Mouse (Mus musculus) heart, embryonic 16.5 days (tissue): ENCODE data around the gene Hoxd9. TPM values are rescaled to one million over a fixed set of nuclear protein-coding genes. Genes with fewer than 3 reads are reported as not detected.
A peak's percentile ranks its signal among the peaks of the same experiment; 100 is the strongest.

ENCODE experiments used
- ATAC-seq: fragments of 200-750 bp; cut with Nextera tagmentation; replicated peaks from 2 replicates; pipeline ENCODE4 v1.8.0; 2017; ENCODE audit warnings: moderate number of reproducible peaks; ENCODE audit not compliant: insufficient read depth, low FRiP score; ENCODE audit errors: extremely low read depth
- H3K27ac ChIP-seq: fragments of 300-500 bp; sonication (generic); 2 replicates; pipeline ENCODE4 v1.5.1; 2014; ENCODE audit warnings: mild to moderate bottlenecking, low read length, control low read depth, moderate library complexity
- H3K27me3 ChIP-seq: fragments of 300-500 bp; sonication (generic); 2 replicates; pipeline ENCODE4 v1.6.1; 2014; ENCODE audit warnings: low read length, mixed read lengths; ENCODE audit not compliant: control insufficient read depth, insufficient read depth
- H3K36me3 ChIP-seq: fragments of 300-500 bp; sonication (generic); 2 replicates; pipeline ENCODE4 v1.6.1; 2014; ENCODE audit not compliant: control insufficient read depth, insufficient read depth
- H3K4me1 ChIP-seq: fragments of 300-500 bp; sonication (generic); 2 replicates; pipeline ENCODE4 v1.6.1; 2014; ENCODE audit warnings: low read length, mixed read lengths; ENCODE audit not compliant: control insufficient read depth, insufficient read depth
- H3K4me2 ChIP-seq: fragments of 300-500 bp; sonication (generic); 2 replicates; pipeline ENCODE4 v1.6.1; 2014; ENCODE audit warnings: low read depth, mild to moderate bottlenecking, control low read depth, low read length
- H3K4me3 ChIP-seq: fragments of 300-500 bp; sonication (generic); 2 replicates; pipeline ENCODE4 v1.5.1; 2014; ENCODE audit warnings: mild to moderate bottlenecking, control low read depth, low read length
- H3K9ac ChIP-seq: fragments of 300-500 bp; sonication (generic); 2 replicates; pipeline ENCODE4 v1.6.1; 2014; ENCODE audit warnings: low read length, control low read depth
- H3K9me3 ChIP-seq: fragments of 300-500 bp; sonication (generic); replicated peaks from 2 replicates; pipeline ENCODE4 v1.6.1; 2016; ENCODE audit warnings: low read length; ENCODE audit not compliant: control insufficient read depth
- WGBS: fragments of 180-500 bp; shearing (Covaris S2); extraction: QIAGEN DNeasy Blood & Tissue Kit; methylation state at CpG from one replicate; pipeline ENCODE4 v1.1.7; 2014; 5-methylcytosine and 5-hydroxymethylcytosine counted together
- polyA plus RNA-seq: library from polyadenylated mRNA; unstranded; fragments of >200 nt; fragmentation: Nextera tagmentation; extraction: Ambion mirVana; gene quantifications from 2 replicates; pipeline ENCODE4 v1.2.1, GENCODE M21; 2015

The Hoxd9 gene
- polyA plus RNA-seq, 1 experiment from 2014 or later = 0.21 TPM

DNA sequence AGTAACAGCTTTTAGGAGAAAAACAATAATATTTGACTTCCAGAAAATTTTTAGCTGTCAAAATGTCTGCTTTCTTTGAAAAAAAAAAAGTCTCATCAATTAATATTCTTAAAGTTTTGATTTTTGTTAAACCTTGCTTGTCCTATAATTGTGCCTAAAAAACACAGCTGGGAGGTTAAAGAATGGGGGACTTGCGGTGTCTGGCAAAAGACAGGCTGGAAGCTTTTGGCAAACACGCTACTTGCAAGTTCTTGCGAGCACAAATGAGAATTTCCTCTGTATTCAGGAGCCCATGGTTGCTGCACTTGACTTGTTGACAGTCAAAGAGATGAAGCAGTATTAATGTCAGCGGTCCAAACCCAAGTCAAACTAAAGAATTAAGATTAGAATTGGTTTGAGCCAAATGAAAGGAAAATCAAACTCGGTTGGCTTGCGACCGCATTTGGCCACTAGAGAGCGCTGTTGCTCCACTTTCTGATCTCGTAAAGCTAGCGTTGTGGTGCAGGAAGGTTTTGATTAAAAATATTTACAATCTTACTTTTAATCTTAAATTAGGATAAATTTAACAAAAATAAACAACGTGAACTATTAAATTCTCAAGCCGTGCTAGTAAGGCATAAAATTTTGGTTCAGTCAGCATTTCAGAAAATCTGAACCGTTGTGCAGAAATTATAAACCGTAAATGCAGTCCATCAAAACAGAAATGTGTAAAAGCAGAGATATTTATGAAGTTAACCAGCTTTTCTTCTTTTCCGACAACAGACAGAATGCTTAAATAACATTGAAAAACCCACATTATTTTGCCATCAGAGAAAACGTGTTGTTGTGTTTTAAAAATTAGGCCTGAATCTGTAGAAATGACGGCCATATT is 4.7 kb downstream of the Hoxd9 start:
- Histone ChIP-seq H3K4me1 (peaks cover 10% of the 10 kb centered on the region), H3K4me2 (no peak overlapping the region), H3K36me3 (no peaks in the 10 kb centered on the region), H3K9ac (no peak overlapping the region), H3K27ac (no peak overlapping the region), H3K4me3 (no peak overlapping the region), H3K9me3 (no peaks in the 10 kb centered on the region), H3K27me3 (peaks cover 88% of the 10 kb centered on the region)
- no peak for ATAC-seq
- WGBS = 14% methylated on average over 17 of the region's 17 CpGs

DNA sequence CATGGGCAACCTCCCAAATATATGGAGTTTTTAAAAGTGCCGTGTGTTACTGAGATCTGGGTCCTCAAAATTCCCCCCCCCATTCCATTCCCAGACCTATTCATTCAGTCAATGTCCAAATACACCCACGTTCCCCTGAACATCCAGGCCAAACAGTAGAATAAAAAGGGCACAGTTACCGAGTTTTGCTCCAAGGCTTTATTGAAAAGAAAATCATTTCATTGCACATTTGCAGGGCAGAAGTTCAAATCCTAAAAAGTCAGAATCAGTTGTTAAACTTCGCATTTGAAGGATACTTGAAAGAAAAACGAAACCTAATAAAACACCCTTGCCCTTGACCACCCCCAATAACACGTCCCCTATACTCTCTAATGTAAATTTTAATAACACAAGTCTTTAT is 5.3 kb downstream of the Hoxd9 start:
- Histone ChIP-seq H3K4me1 (peaks cover 7% of the 10 kb centered on the region; the same call in 1 of the 2 replicates), H3K27me3 (peaks cover 88% of the 10 kb centered on the region), H3K9ac (no peak overlapping the region), H3K9me3 (no peaks in the 10 kb centered on the region), H3K36me3 (no peaks in the 10 kb centered on the region), H3K27ac (no peak overlapping the region), H3K4me2 (no peak overlapping the region), H3K4me3 (no peak overlapping the region)
- WGBS = 24% methylated on average over 6 of the region's 6 CpGs
- ATAC-seq = no peak

DNA sequence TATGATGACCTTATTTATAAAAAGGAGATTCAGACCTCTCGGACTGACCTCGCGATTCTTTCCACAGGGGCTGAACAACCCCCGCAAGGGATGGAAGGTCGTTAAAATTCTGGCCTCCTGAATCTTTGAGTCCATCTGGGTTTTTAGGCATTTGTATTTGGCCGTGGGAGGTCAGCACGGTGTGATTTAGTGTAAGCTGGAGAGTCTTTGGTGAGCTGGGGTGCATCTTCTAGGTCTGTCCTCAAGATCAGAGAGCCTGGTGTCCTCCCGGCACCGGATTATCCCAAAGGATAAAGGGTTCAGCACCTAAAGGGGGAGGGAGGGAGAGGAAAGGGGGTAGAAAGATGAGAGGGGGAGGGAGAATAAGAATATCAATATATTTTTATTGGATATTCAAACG is 5.8 kb downstream of the Hoxd9 start:
- no peak for ATAC-seq
- Histone ChIP-seq H3K9me3 (no peaks in the 10 kb centered on the region), H3K36me3 (no peaks in the 10 kb centered on the region), H3K4me3 (no peak overlapping the region), H3K27ac (no peak overlapping the region), H3K9ac (no peak overlapping the region), H3K4me2 (no peak overlapping the region), H3K27me3 (peaks cover 89% of the 10 kb centered on the region), H3K4me1 (peaks cover 3% of the 10 kb centered on the region; the same call in 1 of the 2 replicates)
- WGBS = 8% methylated on average over 10 of the region's 10 CpGs

DNA sequence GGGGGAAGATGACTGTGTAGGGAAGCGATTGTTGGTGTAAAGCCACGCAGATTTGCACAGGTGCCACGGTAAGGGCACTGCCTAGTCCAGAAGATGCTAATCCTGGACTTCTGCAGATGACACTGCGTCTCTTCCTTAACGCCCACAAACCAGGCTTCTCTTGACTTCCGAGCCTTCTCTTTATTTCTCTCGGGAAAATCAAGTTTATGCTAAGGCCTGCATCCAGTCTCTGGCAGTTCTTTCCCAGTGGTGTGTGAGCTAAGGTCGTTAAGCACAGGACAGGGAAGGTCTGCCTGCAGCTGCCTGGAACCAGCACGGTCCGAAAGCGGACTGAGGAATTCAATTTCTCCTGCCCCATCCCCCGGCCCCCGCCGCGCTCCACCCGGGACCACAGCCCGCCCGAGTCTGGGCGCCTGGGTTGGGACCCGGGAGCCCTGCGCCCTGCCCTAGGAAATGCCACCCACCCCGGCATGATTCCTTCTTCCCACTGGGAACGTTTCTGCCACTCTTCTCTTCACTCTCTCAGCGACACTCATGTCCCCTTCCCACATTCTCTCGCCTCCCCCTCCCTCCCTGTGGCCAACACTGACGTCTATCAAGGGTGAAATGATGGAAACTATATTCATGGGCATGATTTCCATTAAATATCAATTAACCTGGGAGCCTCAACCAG is 6.3 kb downstream of the Hoxd9 start:
- H3K27ac ChIP-seq = no peak overlapping the region
- H3K4me2 ChIP-seq = no peak overlapping the region
- peaks cover 92% of the 10 kb centered on the region for H3K27me3 ChIP-seq
- no peak overlapping the region for H3K9ac ChIP-seq
- no peak overlapping the region for H3K4me3 ChIP-seq
- H3K36me3 ChIP-seq = no peaks in the 10 kb centered on the region
- H3K4me1 ChIP-seq = peaks cover 3% of the 10 kb centered on the region; the same call in 1 of the 2 replicates
- ATAC-seq = no peak
- 4% methylated on average over 26 of the region's 26 CpGs for WGBS
- H3K9me3 ChIP-seq = no peaks in the 10 kb centered on the region

DNA sequence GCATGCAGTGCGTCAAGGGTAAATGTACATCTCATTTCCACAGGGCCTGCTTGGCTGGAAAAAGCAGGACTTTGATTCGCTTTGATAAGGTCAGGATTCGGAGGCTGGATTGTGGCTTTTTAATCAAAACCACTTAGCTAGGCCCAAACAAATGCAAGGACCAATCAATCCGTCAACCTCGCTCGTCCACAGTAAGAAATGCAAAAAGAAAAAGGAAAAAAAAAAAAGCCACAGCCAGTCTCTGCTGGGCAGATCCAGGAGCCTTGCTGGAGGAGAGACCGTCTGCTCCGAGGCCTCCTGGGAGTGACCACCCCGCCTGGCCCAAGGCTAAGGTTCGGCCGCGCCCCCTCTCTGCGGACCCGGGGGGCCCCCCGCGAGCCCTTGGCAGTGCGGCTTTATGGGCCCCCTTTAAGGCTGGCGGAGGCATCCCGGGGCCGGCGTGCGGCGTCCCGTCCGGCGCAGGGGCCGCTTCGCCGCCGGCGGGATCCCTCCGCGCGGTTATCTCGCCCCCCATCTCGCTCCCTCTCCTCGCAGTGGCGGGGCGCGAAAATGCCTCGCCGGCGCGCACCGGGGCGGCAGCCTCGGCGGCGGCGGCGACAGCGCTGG is 7.0 kb downstream of the Hoxd9 start, which contains the start of gene Hoxd8:
TSS of gene Hoxd8 (plus strand) at position 223 of the 606 bp plus-strand sequence.
- Histone ChIP-seq H3K9me3 (no peaks in the 10 kb centered on the region), H3K4me1 (peaks cover 3% of the 10 kb centered on the region; the same call in 1 of the 2 replicates), H3K4me2 (peak within 1 kb of the TSS; percentile 77), H3K9ac (peak within 1 kb of the TSS; percentile 46), H3K36me3 (no peaks in the 10 kb centered on the region), H3K27me3 (peaks cover 93% of the 10 kb centered on the region), H3K27ac (no peak within 1 kb of the TSS), H3K4me3 (peak within 1 kb of the TSS; percentile 53)
- 3% methylated on average over 46 of the region's 52 CpGs for WGBS
- peak; percentile 19; the same call in 1 of the 2 replicates for ATAC-seq

DNA sequence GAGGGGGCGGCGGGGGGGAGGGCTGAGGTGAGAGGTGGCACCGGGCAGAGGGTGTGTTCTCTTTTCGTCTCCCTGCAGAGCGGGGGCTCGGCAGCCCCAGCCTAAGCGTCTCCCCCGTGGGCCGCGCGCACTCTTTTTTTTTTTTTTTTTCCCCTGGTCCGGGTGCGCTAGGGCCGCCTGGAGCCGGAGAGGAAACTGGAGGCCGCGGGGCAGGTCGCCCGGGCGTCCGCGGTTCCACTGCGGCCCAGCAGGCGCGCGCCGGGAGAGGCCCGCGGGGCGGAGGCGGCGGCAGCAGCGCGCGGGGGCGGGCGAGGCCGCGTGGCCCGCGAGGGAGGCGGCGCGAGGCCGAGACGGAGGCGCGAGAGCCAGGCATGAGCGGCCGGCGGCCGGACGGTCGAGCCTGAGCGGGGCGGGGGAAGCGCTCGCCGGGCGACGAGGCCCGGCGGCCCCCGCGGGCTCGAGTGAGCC is 7.5 kb downstream of the Hoxd9 start:
- Histone ChIP-seq H3K4me3 (peak overlapping the region; percentile 53), H3K9me3 (no peaks in the 10 kb centered on the region), H3K27me3 (peaks cover 93% of the 10 kb centered on the region), H3K9ac (peak overlapping the region; percentile 46), H3K27ac (no peak overlapping the region), H3K36me3 (no peaks in the 10 kb centered on the region), H3K4me2 (peak overlapping the region; percentile 77), H3K4me1 (peaks cover 3% of the 10 kb centered on the region; the same call in 1 of the 2 replicates)
- WGBS = under 1% methylated on average over 37 of the region's 66 CpGs
- ATAC-seq = no peak; the same call in 1 of the 2 replicates

DNA sequence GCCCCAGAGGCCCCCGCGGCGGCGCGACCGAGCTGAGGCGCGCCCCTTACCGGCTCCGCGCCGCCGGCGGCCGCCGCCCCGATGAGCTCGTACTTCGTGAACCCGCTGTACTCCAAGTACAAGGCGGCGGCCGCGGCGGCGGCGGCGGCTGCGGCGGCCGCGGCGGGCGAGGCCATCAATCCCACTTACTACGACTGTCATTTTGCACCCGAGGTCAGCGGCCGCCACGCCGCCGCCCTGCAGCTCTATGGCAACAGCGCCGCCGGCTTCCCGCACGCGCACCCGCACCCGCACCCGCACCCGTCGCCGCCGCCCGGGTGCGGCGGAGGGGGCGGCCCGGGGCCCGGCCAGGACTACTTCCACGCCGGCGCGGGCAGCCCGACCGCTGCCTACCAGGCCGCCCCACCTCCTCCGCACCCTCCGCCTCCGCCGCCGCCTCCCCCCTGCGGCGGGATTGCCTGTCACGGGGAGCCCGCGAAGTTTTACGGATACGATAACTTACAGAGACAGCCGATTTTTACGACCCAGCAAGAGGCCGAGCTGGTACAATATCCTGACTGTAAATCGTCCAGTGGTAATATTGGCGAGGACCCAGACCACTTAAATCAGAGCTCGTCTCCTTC is 8.1 kb downstream of the Hoxd9 start:
- H3K27ac ChIP-seq = no peak overlapping the region
- peaks cover 93% of the 10 kb centered on the region for H3K27me3 ChIP-seq
- H3K4me3 ChIP-seq = peak overlapping the region; percentile 53
- no peaks in the 10 kb centered on the region for H3K36me3 ChIP-seq
- H3K9ac ChIP-seq = peak overlapping the region; percentile 46
- peak overlapping the region; percentile 77 for H3K4me2 ChIP-seq
- no peaks in the 10 kb centered on the region for H3K9me3 ChIP-seq
- under 1% methylated on average over 60 of the region's 85 CpGs for WGBS
- ATAC-seq = no peak; the same call in 1 of the 2 replicates
- H3K4me1 ChIP-seq = peaks cover 3% of the 10 kb centered on the region; the same call in 1 of the 2 replicates

DNA sequence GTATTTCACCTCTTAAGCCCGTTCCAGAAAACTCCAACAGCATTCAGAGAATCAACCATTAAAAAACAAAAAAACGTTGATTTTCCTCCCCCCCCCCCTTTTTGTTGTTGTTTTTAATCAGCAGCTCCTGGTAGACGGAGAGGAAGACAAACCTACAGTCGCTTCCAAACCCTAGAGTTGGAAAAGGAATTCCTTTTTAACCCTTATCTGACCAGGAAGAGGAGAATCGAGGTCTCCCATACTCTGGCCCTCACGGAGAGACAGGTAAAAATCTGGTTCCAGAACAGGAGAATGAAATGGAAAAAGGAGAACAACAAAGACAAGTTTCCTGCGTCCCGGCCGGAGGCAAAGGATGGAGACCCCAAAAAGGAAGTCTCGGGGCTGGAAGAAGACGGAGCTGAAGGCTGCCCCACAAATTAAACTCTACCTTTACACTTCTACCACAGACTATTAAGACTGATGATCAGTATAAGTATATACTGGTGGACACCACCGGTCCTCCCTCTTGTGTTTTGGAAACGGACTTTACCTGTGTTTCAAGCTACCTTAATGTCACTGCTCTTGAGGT is 8.9 kb downstream of the Hoxd9 start:
- 3% methylated on average over 13 of the region's 13 CpGs for WGBS

More for the DNA sequence above, 8.9 kb downstream of the Hoxd9 start:
- H3K9me3 ChIP-seq = no peaks in the 10 kb centered on the region
- no peak overlapping the region for H3K4me3 ChIP-seq
- H3K4me2 ChIP-seq = no peak overlapping the region
- no peaks in the 10 kb centered on the region for H3K36me3 ChIP-seq
- no peak for ATAC-seq
- H3K27me3 ChIP-seq = peaks cover 91% of the 10 kb centered on the region
- no peak overlapping the region for H3K27ac ChIP-seq
- no peak overlapping the region for H3K9ac ChIP-seq
- H3K4me1 ChIP-seq = peaks cover 3% of the 10 kb centered on the region; the same call in 1 of the 2 replicates
